Mouse (Mus musculus) intestine, postnatal 0 days (tissue): ENCODE data around the gene Gm10999. TPM values are rescaled to one million over a fixed set of nuclear protein-coding genes. Genes with fewer than 3 reads are reported as not detected.
"Not testable (repeated sequence)": the region's sequence is repeated elsewhere in the genome, so short reads cannot be mapped to it uniquely, and the experiment has no call there.

ENCODE experiments used
- ATAC-seq: fragments of 200-750 bp; cut with Nextera tagmentation; 2 replicates; pipeline ENCODE4 v1.8.0; 2017; ENCODE audit warnings: mild to moderate bottlenecking, moderate TSS enrichment, moderate library complexity
- H3K27ac ChIP-seq: fragments of 300-500 bp; sonication (generic); 2 replicates; pipeline ENCODE4 v1.5.1; 2014; ENCODE audit warnings: mild to moderate bottlenecking, low read depth, low read length, moderate library complexity
- H3K27me3 ChIP-seq: fragments of 300-500 bp; sonication (generic); replicated peaks from 2 replicates; pipeline ENCODE4 v1.6.1; 2014; ENCODE audit warnings: low read length, mixed read lengths; ENCODE audit not compliant: control insufficient read depth, insufficient read depth
- H3K36me3 ChIP-seq: fragments of 300-500 bp; sonication (generic); 2 replicates; pipeline ENCODE4 v1.6.1; 2014; ENCODE audit warnings: mild to moderate bottlenecking, moderate library complexity; ENCODE audit not compliant: control insufficient read depth, insufficient read depth
- H3K4me1 ChIP-seq: fragments of 300-500 bp; sonication (generic); replicated peaks from 2 replicates; pipeline ENCODE4 v1.6.1; 2014; ENCODE audit warnings: antibody characterized with exemption, low read length, mixed read lengths; ENCODE audit not compliant: control insufficient read depth, insufficient read depth
- H3K4me2 ChIP-seq: fragments of 300-500 bp; sonication (generic); replicated peaks from 2 replicates; pipeline ENCODE4 v1.6.1; 2014; ENCODE audit warnings: low read depth, mild to moderate bottlenecking, moderate library complexity
- H3K4me3 ChIP-seq: fragments of 300-500 bp; sonication (generic); 2 replicates; pipeline ENCODE4 v1.5.1; 2014; ENCODE audit warnings: low read depth, low read length
- H3K9ac ChIP-seq: fragments of 300-500 bp; sonication (generic); 2 replicates; pipeline ENCODE4 v1.6.1; 2014; ENCODE audit warnings: mild to moderate bottlenecking, low read depth, low read length
- H3K9me3 ChIP-seq: fragments of 300-500 bp; sonication (generic); 2 replicates; pipeline ENCODE4 v1.6.1; 2016; ENCODE audit warnings: mixed run types; ENCODE audit not compliant: control insufficient read depth
- CTCF ChIP-seq: sonication (generic); IDR thresholded peaks from 2 replicates; pipeline ENCODE4 v1.5.1; 2016; ENCODE audit warnings: low read depth, mild to moderate bottlenecking, control low read depth, antibody characterized with exemption, moderate library complexity
- WGBS: fragments of 180-500 bp; shearing (Covaris S2); extraction: QIAGEN DNeasy Blood & Tissue Kit; methylation state at CpG from one replicate; pipeline ENCODE4 v1.1.7; 2014; 5-methylcytosine and 5-hydroxymethylcytosine counted together
- polyA plus RNA-seq: library from polyadenylated mRNA; unstranded; fragments of >200 nt; fragmentation: Nextera tagmentation; extraction: Ambion mirVana; gene quantifications from 2 replicates; pipeline ENCODE4 v1.2.1, GENCODE M21; 2015

The Gm10999 gene
- not detected in 2 replicates for polyA plus RNA-seq

DNA sequence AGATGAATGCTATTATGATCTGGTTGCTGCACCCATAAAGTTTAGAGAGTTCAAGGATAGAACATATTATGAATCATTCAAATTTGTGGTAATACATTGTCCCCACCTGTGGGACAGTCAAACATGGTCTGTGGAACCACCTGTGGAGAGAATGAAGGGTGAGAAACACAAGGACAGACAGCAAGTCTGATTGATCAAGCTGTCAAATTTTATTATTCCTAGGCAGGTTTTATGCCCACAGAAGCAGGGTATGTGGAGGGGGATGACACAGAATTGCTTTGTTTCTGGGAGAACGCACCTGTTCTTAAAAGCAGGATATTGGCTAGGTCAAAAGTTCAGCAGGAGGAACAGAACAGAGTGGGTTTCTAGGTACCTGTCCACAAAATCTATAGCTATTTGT lies at the start of gene Gm10999:
TSS of gene Gm10999 (minus strand) at position 101 of the 400 bp plus-strand sequence.
- 72% methylated on average over 1 of the region's 1 CpGs for WGBS
- no peak within 1 kb of the TSS for H3K4me2 ChIP-seq
- no peak for TF ChIP-seq CTCF
- H3K9ac ChIP-seq, result no peak within 1 kb of the TSS
- no peaks in the 10 kb centered on the region for H3K36me3 ChIP-seq
- H3K27ac ChIP-seq, result no peak within 1 kb of the TSS
- H3K4me1 ChIP-seq, result no peaks in the 10 kb centered on the region
- no peaks in the 10 kb centered on the region for H3K9me3 ChIP-seq
- no peak within 1 kb of the TSS for H3K4me3 ChIP-seq
- H3K27me3 ChIP-seq, result no peaks in the 10 kb centered on the region
- no peak for ATAC-seq

DNA sequence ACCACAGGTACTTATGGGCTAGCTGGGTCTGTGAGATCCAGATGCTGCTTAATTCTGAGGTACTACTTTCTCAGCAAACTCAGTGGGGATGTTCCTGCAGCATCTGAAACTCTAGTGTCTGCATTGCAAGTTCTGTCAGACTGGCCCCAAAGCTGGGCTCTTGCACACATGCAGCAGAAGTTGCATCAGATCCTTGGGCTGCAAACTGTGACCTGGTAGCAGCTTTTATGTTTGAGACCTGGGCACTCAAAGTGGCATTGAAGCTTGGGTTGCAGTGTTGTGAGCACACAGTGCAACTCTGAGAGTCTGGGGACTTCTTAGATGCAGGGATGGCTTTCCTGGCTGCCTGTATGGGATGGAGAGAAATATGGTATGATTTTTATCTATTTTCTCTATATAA lies 2.0 kb upstream of the Gm10999 start:
- Histone ChIP-seq H3K36me3 (no peaks in the 10 kb centered on the region), H3K9ac (no peak overlapping the region), H3K4me3 (no peak overlapping the region), H3K9me3 (no peaks in the 10 kb centered on the region), H3K4me2 (no peak overlapping the region), H3K4me1 (no peaks in the 10 kb centered on the region), H3K27me3 (no peaks in the 10 kb centered on the region), H3K27ac (no peak overlapping the region)
- ATAC-seq, result no peak
- TF ChIP-seq CTCF, result no peak

- not testable (repeated sequence) for ATAC-seq, H3K36me3 ChIP-seq, H3K9me3 ChIP-seq, H3K27me3 ChIP-seq, H3K9ac ChIP-seq, H3K4me1 ChIP-seq, H3K4me3 ChIP-seq, H3K4me2 ChIP-seq, H3K27ac ChIP-seq
- WGBS, result 74% methylated on average over 3 of the region's 3 CpGs
Observed at GRCm38 (mm10) chr8:129115761-129116160, 15.7 kb downstream of the Gm10999 start.

Other genes with a start within 250 kb of the Gm10999 start
- not detected in 2 replicates for gene Ccdc7a, start 66.1 kb downstream of the Gm10999 start, polyA plus RNA-seq
- gene Ccdc7b, start 64.5 kb downstream of the Gm10999 start, polyA plus RNA-seq, result not detected in 2 replicates
- 15.8 and 18.6 TPM in 2 replicates for gene 2610044O15Rik8, start 102.7 kb upstream of the Gm10999 start, polyA plus RNA-seq